Mouse (Mus musculus): ENCODE data around the gene Mob3a. TPM values are rescaled to one million over a fixed set of nuclear protein-coding genes. Genes with fewer than 3 reads are reported as not detected.
A peak's percentile ranks its signal among the peaks of the same experiment; 100 is the strongest.
"Not testable (repeated sequence)": the region's sequence is repeated elsewhere in the genome, so short reads cannot be mapped to it uniquely, and the experiment has no call there.

Mob3a gene
- polyA plus RNA-seq, 1 experiment from 2014 or later, result 57.5 TPM

DNA sequence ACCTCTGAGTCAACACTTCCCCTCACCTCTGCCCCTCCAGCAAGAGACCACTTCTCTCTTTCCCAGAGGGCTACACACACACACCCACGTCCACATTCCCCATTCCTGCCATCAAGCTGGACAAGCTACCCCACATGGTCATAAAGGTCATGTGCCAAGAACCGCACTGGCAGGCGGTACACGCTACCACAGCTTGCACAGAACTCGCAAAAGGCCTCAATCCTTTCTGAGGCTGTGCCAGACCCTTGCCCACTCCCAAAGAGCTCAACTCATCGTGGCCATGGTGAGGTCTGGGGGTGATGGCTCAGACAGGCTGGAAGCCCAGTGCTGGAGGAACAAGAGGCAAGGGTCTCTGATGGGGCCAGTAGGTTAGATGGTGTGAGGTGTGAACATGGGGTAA, 46.9 kb downstream of the Mob3a start:
- H3K27me3 ChIP-seq, result no peaks in the 10 kb centered on the region
- H3K4me3 ChIP-seq, result peak overlapping the region; percentile 80
- ATAC-seq (ENCODE audit: low FRiP score, low read depth), result no peak
- peak overlapping the region; percentile 86 for H3K4me2 ChIP-seq
- 0 out of 2 replicates have a peak overlapping the region, but pooled peaks have one; percentile 93 for H3K9ac ChIP-seq
- no peaks in the 10 kb centered on the region for H3K9me3 ChIP-seq
- peaks cover 38% of the 10 kb centered on the region for H3K4me1 ChIP-seq (replicated peaks)
- WGBS, result 77% methylated on average over 6 of the region's 6 CpGs
- H3K36me3 ChIP-seq, result 0 out of 2 replicates have a peak, but pooled peaks cover 3% of the 10 kb centered on the region
- no peak overlapping the region for H3K27ac ChIP-seq (replicated peaks)

DNA sequence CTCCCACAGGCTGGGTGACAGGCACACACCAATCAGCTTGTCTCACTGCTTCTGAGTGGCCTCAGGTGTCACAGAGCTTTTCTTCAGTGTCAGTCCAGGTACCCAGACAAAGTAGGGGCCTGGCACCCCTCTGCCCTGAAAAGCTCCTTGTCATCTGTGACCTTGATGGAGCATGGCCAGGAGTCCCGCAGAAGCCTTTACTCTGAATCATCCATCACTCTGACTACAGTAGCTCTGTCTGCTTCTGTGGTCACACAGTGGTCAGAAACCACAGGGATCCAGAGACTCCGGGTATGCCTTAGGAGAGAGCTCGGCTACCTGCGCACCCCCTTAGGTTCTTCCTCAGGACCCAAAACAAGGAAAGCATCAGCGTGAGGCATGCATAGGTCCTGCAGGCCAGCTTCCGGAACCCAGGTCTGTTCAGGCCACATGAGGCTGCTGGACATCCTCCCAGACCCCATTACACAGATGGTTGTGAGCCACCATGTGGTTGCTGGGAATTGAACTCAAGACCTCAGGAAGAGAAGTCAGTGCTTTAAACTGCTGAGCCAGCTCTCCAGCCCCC, 48.5 kb downstream of the Mob3a start:
- Histone ChIP-seq H3K9me3 (no peaks in the 10 kb centered on the region), H3K4me1 (replicated peaks) (peaks cover 35% of the 10 kb centered on the region), H3K4me3 (no peak overlapping the region), H3K27ac (replicated peaks) (no peak overlapping the region), H3K4me2 (no peak overlapping the region), H3K36me3 (0 out of 2 replicates have a peak, but pooled peaks cover 3% of the 10 kb centered on the region), H3K9ac (no peak overlapping the region), H3K27me3 (no peaks in the 10 kb centered on the region)
- ATAC-seq (ENCODE audit: low FRiP score, low read depth), result no peak
- WGBS, result 81% methylated on average over 6 of the region's 6 CpGs

DNA sequence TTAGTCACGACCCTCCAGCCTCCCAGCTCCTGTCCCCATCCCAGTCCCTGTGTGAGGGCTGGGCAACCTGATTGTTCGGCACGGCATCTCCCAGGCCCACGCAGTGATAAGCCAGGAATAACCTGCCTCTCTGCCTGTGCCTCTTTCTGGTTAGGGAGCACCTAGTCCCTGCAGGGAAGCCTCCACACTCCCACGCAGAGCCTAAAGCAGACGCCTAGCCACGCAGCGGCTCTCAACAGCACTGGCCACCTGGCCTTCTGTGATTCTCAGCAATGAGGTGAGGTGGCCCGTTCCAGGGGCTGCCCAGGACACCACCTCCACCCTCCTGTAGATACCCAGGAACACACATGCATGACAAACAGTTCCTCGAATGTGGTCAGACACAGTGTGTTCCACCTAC, 51.4 kb downstream of the Mob3a start:
- peaks cover 18% of the 10 kb centered on the region for H3K36me3 ChIP-seq
- H3K4me1 ChIP-seq (replicated peaks), result peaks cover 26% of the 10 kb centered on the region
- H3K4me3 ChIP-seq, result no peak overlapping the region
- ATAC-seq (ENCODE audit: low FRiP score, low read depth), result no peak
- no peak overlapping the region for H3K9ac ChIP-seq
- H3K4me2 ChIP-seq, result no peak overlapping the region
- H3K27me3 ChIP-seq, result no peaks in the 10 kb centered on the region
- H3K9me3 ChIP-seq, result no peaks in the 10 kb centered on the region
- WGBS, result 92% methylated on average over 10 of the region's 10 CpGs
- no peak overlapping the region for H3K27ac ChIP-seq (replicated peaks)

DNA sequence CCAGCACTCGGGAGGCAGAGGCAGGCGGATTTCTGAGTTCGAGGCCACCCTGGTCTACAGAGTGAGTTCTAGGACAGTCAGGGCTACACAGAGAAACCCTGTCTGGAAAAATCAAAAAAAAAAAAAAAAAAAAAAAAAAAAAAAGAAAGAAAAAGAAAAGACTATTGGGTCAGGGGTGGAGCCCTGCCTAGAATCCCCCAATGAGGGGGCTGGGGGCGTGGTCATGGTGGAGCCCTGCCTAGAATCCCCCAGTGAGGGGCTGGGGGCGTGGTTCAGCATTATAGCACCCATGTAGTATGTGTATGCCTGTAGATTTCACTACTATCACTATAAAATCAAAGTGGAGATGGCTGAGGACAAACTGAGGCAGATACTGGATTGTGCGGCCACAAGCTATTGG, 51.9 kb downstream of the Mob3a start:
- 92% methylated on average over 6 of the region's 6 CpGs for WGBS
- not testable (repeated sequence) for H3K9me3 ChIP-seq; H3K4me2 ChIP-seq; H3K4me3 ChIP-seq; H3K27me3 ChIP-seq; ATAC-seq (ENCODE audit: low FRiP score, low read depth); H3K9ac ChIP-seq; H3K27ac ChIP-seq (replicated peaks)
- Histone ChIP-seq H3K4me1 (replicated peaks) (peaks cover 22% of the 10 kb centered on the region), H3K36me3 (peaks cover 23% of the 10 kb centered on the region)

DNA sequence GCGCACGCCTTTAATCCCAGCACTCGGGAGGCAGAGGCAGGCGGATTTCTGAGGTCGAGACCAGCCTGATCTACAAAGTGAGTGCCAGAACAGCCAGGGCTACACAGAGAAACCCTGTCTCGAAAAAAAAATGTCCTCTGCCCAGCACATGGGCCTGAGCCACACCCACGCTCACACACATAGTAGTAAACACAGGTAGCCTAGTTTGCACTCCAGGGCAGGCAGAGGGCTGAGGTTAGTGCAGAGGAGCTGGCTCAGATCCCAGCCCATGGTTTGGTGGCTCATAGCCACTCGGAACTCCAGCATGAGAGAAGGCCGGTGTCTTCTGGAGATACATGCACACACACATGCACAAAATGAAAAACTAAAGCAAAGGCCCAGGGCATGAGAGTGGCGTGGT, 54.8 kb downstream of the Mob3a start:
- no peak for ATAC-seq (ENCODE audit: low FRiP score, low read depth)
- Histone ChIP-seq H3K9ac (no peak overlapping the region), H3K4me2 (no peak overlapping the region), H3K36me3 (peaks cover 50% of the 10 kb centered on the region), H3K4me3 (no peak overlapping the region), H3K4me1 (replicated peaks) (no peaks in the 10 kb centered on the region), H3K27ac (replicated peaks) (no peak overlapping the region), H3K9me3 (no peaks in the 10 kb centered on the region), H3K27me3 (no peaks in the 10 kb centered on the region)
- WGBS, result 96% methylated on average over 10 of the region's 10 CpGs

DNA sequence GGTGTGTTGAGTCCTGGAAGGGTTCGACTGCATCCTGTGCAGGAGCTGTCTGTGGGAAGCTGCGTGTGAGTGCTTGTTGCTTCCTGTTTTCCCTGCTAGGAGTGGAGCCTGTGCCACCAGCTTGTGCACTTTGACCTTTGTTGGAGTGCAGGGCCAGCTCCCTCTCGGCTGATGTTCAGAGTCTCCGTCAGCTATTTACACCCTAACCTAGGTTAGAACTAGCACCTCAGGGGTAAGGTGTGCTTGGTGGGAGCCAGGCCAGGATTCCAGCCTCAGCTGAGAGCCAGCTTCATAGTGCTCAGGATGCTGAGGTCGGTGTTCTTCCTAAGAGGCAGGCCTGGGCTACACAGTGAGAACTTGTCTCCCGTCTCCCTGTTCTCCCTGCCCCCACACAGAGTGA, 66.4 kb downstream of the Mob3a start:
- Histone ChIP-seq H3K4me2 (no peak overlapping the region), H3K4me3 (no peak overlapping the region), H3K9ac (no peak overlapping the region), H3K9me3 (no peaks in the 10 kb centered on the region), H3K36me3 (peaks cover 55% of the 10 kb centered on the region), H3K4me1 (replicated peaks) (no peaks in the 10 kb centered on the region), H3K27me3 (no peaks in the 10 kb centered on the region), H3K27ac (replicated peaks) (no peak overlapping the region)
- WGBS, result 88% methylated on average over 6 of the region's 6 CpGs
- no peak for ATAC-seq (ENCODE audit: low FRiP score, low read depth)

Other genes with a start within 250 kb of the Mob3a start
- gene Onecut3, start 207.1 kb downstream of the Mob3a start, polyA plus RNA-seq (2015; fragmentation: Nextera tagmentation; extraction: Ambion mirVana), result 1.6 and 1.7 TPM in 2 replicates
- gene Atp8b3, start 162.9 kb downstream of the Mob3a start, polyA plus RNA-seq (2015; fragmentation: Nextera tagmentation; extraction: Ambion mirVana), result 1.2 and 1.5 TPM in 2 replicates
- 30.0 and 33.7 TPM in 2 replicates for gene Rexo1, start 140.4 kb downstream of the Mob3a start, polyA plus RNA-seq (2015; fragmentation: Nextera tagmentation; extraction: Ambion mirVana)
- 6.3 and 6.7 TPM in 2 replicates for gene Klf16, start 124.7 kb downstream of the Mob3a start, polyA plus RNA-seq (2015; fragmentation: Nextera tagmentation; extraction: Ambion mirVana)
- 134 and 159 TPM in 2 replicates for gene Abhd17a, start 111.6 kb downstream of the Mob3a start, polyA plus RNA-seq (2015; fragmentation: Nextera tagmentation; extraction: Ambion mirVana)
- 64.2 and 71.6 TPM in 2 replicates for gene Scamp4, start 99.1 kb downstream of the Mob3a start, polyA plus RNA-seq (2015; fragmentation: Nextera tagmentation; extraction: Ambion mirVana)
- gene Adat3, start 99.1 kb downstream of the Mob3a start, polyA plus RNA-seq (2015; fragmentation: Nextera tagmentation; extraction: Ambion mirVana), result 4.8 and 5.4 TPM in 2 replicates
- gene Gm49322, start 96.0 kb downstream of the Mob3a start, polyA plus RNA-seq (2015; fragmentation: Nextera tagmentation; extraction: Ambion mirVana), result 3.4 and 4.1 TPM in 2 replicates
- gene Csnk1g2, start 79.1 kb downstream of the Mob3a start, polyA plus RNA-seq (2015; fragmentation: Nextera tagmentation; extraction: Ambion mirVana), result 109 and 127 TPM in 2 replicates
- gene Btbd2, start 44.9 kb downstream of the Mob3a start, polyA plus RNA-seq (2015; fragmentation: Nextera tagmentation; extraction: Ambion mirVana), result 83.6 and 93.2 TPM in 2 replicates
- gene Mknk2, start 23.9 kb downstream of the Mob3a start, polyA plus RNA-seq (2015; fragmentation: Nextera tagmentation; extraction: Ambion mirVana), result 56.7 and 61.0 TPM in 2 replicates
- 39.2 and 46.1 TPM in 2 replicates for gene Izumo4, start 207 bp upstream of the Mob3a start, polyA plus RNA-seq (2015; fragmentation: Nextera tagmentation; extraction: Ambion mirVana)
- 109 and 120 TPM in 2 replicates for gene Ap3d1, start 40.3 kb upstream of the Mob3a start, polyA plus RNA-seq (2015; fragmentation: Nextera tagmentation; extraction: Ambion mirVana)
- gene Dot1l, start 53.2 kb upstream of the Mob3a start, polyA plus RNA-seq (2015; fragmentation: Nextera tagmentation; extraction: Ambion mirVana), result 18.3 and 21.6 TPM in 2 replicates
- gene Sf3a2, start 96.2 kb upstream of the Mob3a start, polyA plus RNA-seq (2015; fragmentation: Nextera tagmentation; extraction: Ambion mirVana), result 52.3 and 67.4 TPM in 2 replicates
- gene Plekhj1, start 96.6 kb upstream of the Mob3a start, polyA plus RNA-seq (2015; fragmentation: Nextera tagmentation; extraction: Ambion mirVana), result 130 and 133 TPM in 2 replicates
- gene Amh, start 103.3 kb upstream of the Mob3a start, polyA plus RNA-seq (2015; fragmentation: Nextera tagmentation; extraction: Ambion mirVana), result 0.14 and 0.21 TPM in 2 replicates
- gene Jsrp1, start 111.5 kb upstream of the Mob3a start, polyA plus RNA-seq (2015; fragmentation: Nextera tagmentation; extraction: Ambion mirVana), result 0.62 and 0.95 TPM in 2 replicates
- 1,303 and 1,311 TPM in 2 replicates for gene Oaz1, start 124.7 kb upstream of the Mob3a start, polyA plus RNA-seq (2015; fragmentation: Nextera tagmentation; extraction: Ambion mirVana)
- 15.8 and 18.5 TPM in 2 replicates for gene Lingo3, start 142.1 kb upstream of the Mob3a start, polyA plus RNA-seq (2015; fragmentation: Nextera tagmentation; extraction: Ambion mirVana)
- gene Lsm7, start 153.2 kb upstream of the Mob3a start, polyA plus RNA-seq (2015; fragmentation: Nextera tagmentation; extraction: Ambion mirVana), result 210 and 228 TPM in 2 replicates
- 76.8 and 87.4 TPM in 2 replicates for gene Sppl2b, start 153.3 kb upstream of the Mob3a start, polyA plus RNA-seq (2015; fragmentation: Nextera tagmentation; extraction: Ambion mirVana)
- gene Tmprss9, start 169.9 kb upstream of the Mob3a start, polyA plus RNA-seq (2015; fragmentation: Nextera tagmentation; extraction: Ambion mirVana), result 0.22 and 0.33 TPM in 2 replicates
- 329 and 342 TPM in 2 replicates for gene Timm13, start 199.0 kb upstream of the Mob3a start, polyA plus RNA-seq (2015; fragmentation: Nextera tagmentation; extraction: Ambion mirVana)
- gene Lmnb2, start 216.3 kb upstream of the Mob3a start, polyA plus RNA-seq (2015; fragmentation: Nextera tagmentation; extraction: Ambion mirVana), result 38.4 and 40.9 TPM in 2 replicates
- 6.9 and 8.5 TPM in 2 replicates for gene Gadd45b, start 228.1 kb upstream of the Mob3a start, polyA plus RNA-seq (2015; fragmentation: Nextera tagmentation; extraction: Ambion mirVana)